Mouse (Mus musculus) E14TG2a.4 (cell line): ENCODE data around the gene Auts2.

Experiments used
- CTCF ChIP-seq: conservative IDR thresholded peaks from 2 replicates; pipeline ENCODE4 v1.5.1; 2014; ENCODE audit warnings: low read length
- POU5F1 ChIP-seq: IDR thresholded peaks from 2 replicates; pipeline ENCODE4 v1.6.1; 2014; ENCODE audit warnings: low read length, borderline replicate concordance

DNA sequence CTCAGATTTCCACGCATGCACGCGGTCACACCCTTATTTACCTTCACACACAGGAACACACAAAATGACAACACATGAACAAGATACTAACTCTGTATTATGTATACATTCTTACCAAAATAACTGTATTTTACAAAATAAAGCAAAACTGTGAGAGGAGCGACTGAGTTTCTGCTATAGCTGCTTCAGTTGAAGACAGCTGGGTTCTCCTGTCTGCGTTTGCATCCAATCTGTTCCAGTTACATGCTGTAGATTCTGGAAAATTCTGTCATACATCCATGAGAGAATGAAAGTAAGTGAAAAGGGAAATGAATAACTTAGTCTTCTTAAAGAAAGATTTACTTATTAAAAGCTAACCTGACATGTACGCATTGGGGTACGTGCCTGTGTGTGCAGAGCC, 844.2 kb downstream of the Auts2 start:
- TF ChIP-seq CTCF (no peak), POU5F1 (no peak)
